Mouse (Mus musculus) embryonic facial prominence, embryonic 15.5 days (tissue): Measurements from ENCODE around the gene Sh2d1b1. TPM values are rescaled to one million over a fixed set of nuclear protein-coding genes. Genes with fewer than 3 reads are reported as not detected.

Source experiments
- ATAC-seq: fragments of 200-750 bp; cut with Nextera tagmentation; 2 replicates; pipeline ENCODE4 v1.8.0; 2017; ENCODE audit warnings: low read depth, moderate TSS enrichment; ENCODE audit not compliant: insufficient number of reproducible peaks, low FRiP score, low TSS enrichment
- H3K27ac ChIP-seq: fragments of 300-500 bp; sonication (generic); replicated peaks from 2 replicates; pipeline ENCODE4 v1.5.1; 2015; ENCODE audit warnings: mild to moderate bottlenecking, inconsistent platforms
- H3K27me3 ChIP-seq: fragments of 300-500 bp; sonication (generic); 2 replicates; pipeline ENCODE4 v1.6.1; 2015; ENCODE audit warnings: inconsistent platforms
- H3K36me3 ChIP-seq: fragments of 300-500 bp; sonication (generic); 2 replicates; pipeline ENCODE4 v1.6.1; 2015; ENCODE audit warnings: mild to moderate bottlenecking, inconsistent platforms
- H3K4me1 ChIP-seq: fragments of 300-500 bp; sonication (generic); 2 replicates; pipeline ENCODE4 v1.6.1; 2015; ENCODE audit warnings: inconsistent platforms
- H3K4me2 ChIP-seq: fragments of 300-500 bp; sonication (generic); replicated peaks from 2 replicates; pipeline ENCODE4 v1.6.1; 2015; ENCODE audit warnings: mild to moderate bottlenecking, inconsistent platforms
- H3K4me3 ChIP-seq: fragments of 300-500 bp; sonication (generic); replicated peaks from 2 replicates; pipeline ENCODE4 v1.5.1; 2015; ENCODE audit warnings: mild to moderate bottlenecking, inconsistent platforms
- H3K9ac ChIP-seq: fragments of 300-500 bp; sonication (generic); 2 replicates; pipeline ENCODE4 v1.6.1; 2015; ENCODE audit warnings: inconsistent platforms
- H3K9me3 ChIP-seq: fragments of 300-500 bp; sonication (generic); replicated peaks from 2 replicates; pipeline ENCODE4 v1.6.1; 2016; ENCODE audit warnings: inconsistent platforms
- WGBS: fragments of 180-500 bp; shearing (Covaris S2); methylation state at CpG from one replicate; pipeline ENCODE4 v1.1.7; 2015; 5-methylcytosine and 5-hydroxymethylcytosine counted together
- polyA plus RNA-seq: library from polyadenylated mRNA; unstranded; fragments of >200 nt; fragmentation: Nextera tagmentation; extraction: Ambion mirVana; gene quantifications from 2 replicates; pipeline ENCODE4 v1.2.1, GENCODE M21; 2015

Sh2d1b1 gene
- polyA plus RNA-seq, 1 experiment from 2014 or later, result 0.28 TPM

DNA sequence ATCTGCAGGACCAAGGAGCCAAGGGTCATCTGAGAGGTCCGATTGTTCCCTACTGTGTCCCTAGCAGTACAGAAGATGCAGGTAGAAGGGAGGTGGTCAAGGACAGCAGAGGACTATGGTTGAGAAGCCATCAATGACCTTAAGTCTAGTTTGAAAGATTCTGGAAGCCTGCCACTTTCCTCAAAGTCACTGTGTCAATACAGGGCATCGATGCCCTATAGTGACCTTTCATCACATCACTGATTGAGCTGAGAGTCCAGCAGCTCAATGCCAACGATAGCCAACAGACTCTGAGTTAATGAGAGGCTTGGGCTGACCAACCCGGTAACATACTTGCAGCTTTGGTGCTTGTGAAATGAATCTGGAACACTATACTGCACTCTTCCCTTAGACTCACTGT is 48.2 kb downstream of the Sh2d1b1 start:
- WGBS, result 91% methylated on average over 4 of the region's 4 CpGs
- H3K4me2 ChIP-seq, result no peak overlapping the region
- no peaks in the 10 kb centered on the region for H3K9me3 ChIP-seq
- H3K27me3 ChIP-seq, result no peaks in the 10 kb centered on the region
- H3K4me3 ChIP-seq, result no peak overlapping the region
- no peaks in the 10 kb centered on the region for H3K36me3 ChIP-seq
- ATAC-seq, result no peak
- no peak overlapping the region for H3K9ac ChIP-seq
- no peak overlapping the region for H3K27ac ChIP-seq
- H3K4me1 ChIP-seq, result no peaks in the 10 kb centered on the region

DNA sequence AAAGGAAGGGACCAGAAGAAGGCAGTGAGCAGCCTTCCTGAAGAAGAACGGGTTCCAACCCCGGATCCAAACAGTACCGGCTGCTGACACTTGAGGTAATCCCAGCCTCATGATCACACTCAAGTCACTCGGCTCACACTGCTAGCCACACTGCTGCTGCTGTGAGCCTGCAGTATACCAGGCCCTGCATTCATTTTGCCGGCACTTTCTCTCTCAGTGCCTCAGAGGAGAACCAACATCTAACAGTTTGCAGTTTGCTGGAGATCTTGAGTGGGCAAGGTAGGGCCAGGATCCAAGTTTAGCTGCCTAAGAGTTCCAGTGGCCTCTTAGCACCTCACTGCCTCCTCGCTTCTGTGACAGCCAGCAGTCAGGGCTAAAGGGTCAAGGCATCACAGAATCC is 54.8 kb downstream of the Sh2d1b1 start:
- no peaks in the 10 kb centered on the region for H3K36me3 ChIP-seq
- no peak overlapping the region for H3K9ac ChIP-seq
- no peaks in the 10 kb centered on the region for H3K27me3 ChIP-seq
- H3K4me1 ChIP-seq, result no peaks in the 10 kb centered on the region
- no peaks in the 10 kb centered on the region for H3K9me3 ChIP-seq
- no peak for ATAC-seq
- 73% methylated on average over 6 of the region's 6 CpGs for WGBS
- no peak overlapping the region for H3K27ac ChIP-seq
- no peak overlapping the region for H3K4me3 ChIP-seq
- no peak overlapping the region for H3K4me2 ChIP-seq

DNA sequence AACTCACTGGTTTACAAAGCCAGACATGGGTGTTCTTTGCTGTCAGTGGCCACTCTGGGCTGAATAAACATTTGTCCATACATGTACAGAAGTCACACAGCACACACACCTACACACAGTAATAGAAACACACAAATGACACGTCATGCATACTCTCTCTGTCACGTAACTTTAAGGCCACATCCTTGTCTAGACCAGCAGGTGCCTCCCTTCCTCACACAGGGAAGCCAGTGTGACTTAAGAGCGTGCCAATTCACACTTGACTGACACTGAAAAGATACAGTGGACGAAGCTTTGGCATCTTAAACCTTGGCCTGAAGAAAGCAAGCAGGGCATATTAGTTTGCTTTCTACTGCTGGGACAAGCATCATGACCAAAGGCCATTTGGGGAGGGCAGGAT is 55.7 kb downstream of the Sh2d1b1 start:
- no peaks in the 10 kb centered on the region for H3K27me3 ChIP-seq
- no peaks in the 10 kb centered on the region for H3K36me3 ChIP-seq
- no peak overlapping the region for H3K27ac ChIP-seq
- H3K4me1 ChIP-seq, result no peaks in the 10 kb centered on the region
- ATAC-seq, result no peak
- no peaks in the 10 kb centered on the region for H3K9me3 ChIP-seq
- no peak overlapping the region for H3K4me2 ChIP-seq
- H3K9ac ChIP-seq, result no peak overlapping the region
- H3K4me3 ChIP-seq, result no peak overlapping the region
- 85% methylated on average over 4 of the region's 4 CpGs for WGBS

Other genes starting within 250 kb of the Sh2d1b1 start
- gene Ddr2, start 166.6 kb upstream of the Sh2d1b1 start, polyA plus RNA-seq, result 89.0 and 90.2 TPM in 2 replicates
- 68.4 and 70.9 TPM in 2 replicates for gene Uap1, start 102.4 kb upstream of the Sh2d1b1 start, polyA plus RNA-seq
- 6.6 and 6.7 TPM in 2 replicates for gene Uhmk1, start 61.9 kb upstream of the Sh2d1b1 start, polyA plus RNA-seq
- gene Sh2d1b2, start 44.6 kb upstream of the Sh2d1b1 start, polyA plus RNA-seq, result not detected in 2 replicates
- gene Gm7694, start 29.0 kb downstream of the Sh2d1b1 start, polyA plus RNA-seq, result 3.2 and 3.9 TPM in 2 replicates
- 1.3 and 1.5 TPM in 2 replicates for gene Spata46, start 31.5 kb downstream of the Sh2d1b1 start, polyA plus RNA-seq